Mouse (Mus musculus) bone marrow, adult 2 months (tissue): Measurements from ENCODE around the gene Rab2b. TPM values are rescaled to one million over a fixed set of nuclear protein-coding genes. Genes with fewer than 3 reads are reported as not detected.
A peak's percentile ranks its signal among the peaks of the same experiment; 100 is the strongest.
"Not testable (repeated sequence)": the region's sequence is repeated elsewhere in the genome, so short reads cannot be mapped to it uniquely, and the experiment has no call there.

ENCODE experiments used
- H3K27ac ChIP-seq: fragments of 200-500 bp; 2 replicates; pipeline ENCODE4 v1.5.1; 2012; ENCODE audit warnings: low read depth, mild to moderate bottlenecking, control low read depth, inconsistent platforms, low read length; ENCODE audit not compliant: control insufficient read depth, poor library complexity, insufficient read depth
- H3K4me1 ChIP-seq: fragments of 200-500 bp; 2 replicates; pipeline ENCODE4 v1.6.1; 2011; ENCODE audit warnings: low read length; ENCODE audit not compliant: control insufficient read depth, insufficient read depth
- H3K4me3 ChIP-seq: fragments of 200-500 bp; replicated peaks from 2 replicates; pipeline ENCODE3; 2011; ENCODE audit warnings: mild to moderate bottlenecking, low read depth, low read length, control low read depth; ENCODE audit not compliant: control insufficient read depth
- CTCF ChIP-seq: fragments of 200-500 bp; IDR thresholded peaks from 2 replicates; pipeline ENCODE4 v1.5.1; 2011; ENCODE audit warnings: low read length, control low read depth; ENCODE audit not compliant: control insufficient read depth, insufficient read depth
- POLR2A ChIP-seq: fragments of 200-500 bp; IDR thresholded peaks from 2 replicates; pipeline ENCODE4 v1.6.1; 2011; ENCODE audit warnings: low read depth, mild to moderate bottlenecking, control low read depth, low read length, borderline replicate concordance; ENCODE audit not compliant: control insufficient read depth
- WGBS: fragments of 180-500 bp; shearing (Covaris S2); methylation state at CpG from one replicate; pipeline ENCODE4 v1.1.7; 2018; 5-methylcytosine and 5-hydroxymethylcytosine counted together
- polyA plus RNA-seq: library from polyadenylated mRNA; stranded (reverse); fragments of >200 nt; gene quantifications from 2 replicates; pipeline ENCODE4 v1.2.4, GENCODE M21; 2011; ENCODE audit warnings: low replicate concordance; ENCODE audit not compliant: missing spikeins, insufficient read depth, insufficient read length

The Rab2b gene
- polyA plus RNA-seq, 1 experiment = 7.9 TPM

GRCm38 (mm10) chr14:52315283-52315780, 36.0 kb upstream of the Rab2b start:
- Histone ChIP-seq H3K4me3 (no peak overlapping the region), H3K4me1 (no peaks in the 10 kb centered on the region), H3K27ac (no peak overlapping the region)
- 35% methylated on average over 17 of the region's 17 CpGs for WGBS
- TF ChIP-seq CTCF = no peak
- TF ChIP-seq POLR2A = no peak

DNA sequence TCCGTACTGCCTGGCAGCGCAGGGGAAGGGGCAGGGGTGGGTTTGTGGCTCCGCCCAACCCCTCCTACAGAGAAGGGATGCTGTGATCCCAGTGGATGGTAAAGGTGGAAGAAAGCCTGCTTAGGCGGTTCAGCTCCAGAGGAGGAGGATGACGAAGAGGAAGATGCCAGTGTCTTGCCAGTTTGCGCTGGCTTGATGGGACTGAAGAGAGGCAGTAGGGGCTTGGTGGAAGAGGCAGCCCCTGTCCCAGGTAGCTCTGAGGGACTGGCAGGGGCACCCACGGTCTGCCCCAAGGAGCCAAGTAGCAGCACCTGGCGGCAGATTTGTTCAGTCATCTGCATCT, 35.4 kb upstream of the Rab2b start:
- TF ChIP-seq CTCF (no peak), POLR2A (no peak)
- WGBS = 70% methylated on average over 8 of the region's 8 CpGs
- Histone ChIP-seq H3K27ac (no peak overlapping the region), H3K4me1 (no peaks in the 10 kb centered on the region), H3K4me3 (no peak overlapping the region)

GRCm38 (mm10) chr14:52313931-52314807, 34.8 kb upstream of the Rab2b start:
- H3K4me3 ChIP-seq = peak overlapping the region; percentile 1
- TF ChIP-seq CTCF = no peak
- no peak for TF ChIP-seq POLR2A
- 56% methylated on average over 26 of the region's 26 CpGs for WGBS
- H3K4me1 ChIP-seq = no peaks in the 10 kb centered on the region
- H3K27ac ChIP-seq = no peak overlapping the region

DNA sequence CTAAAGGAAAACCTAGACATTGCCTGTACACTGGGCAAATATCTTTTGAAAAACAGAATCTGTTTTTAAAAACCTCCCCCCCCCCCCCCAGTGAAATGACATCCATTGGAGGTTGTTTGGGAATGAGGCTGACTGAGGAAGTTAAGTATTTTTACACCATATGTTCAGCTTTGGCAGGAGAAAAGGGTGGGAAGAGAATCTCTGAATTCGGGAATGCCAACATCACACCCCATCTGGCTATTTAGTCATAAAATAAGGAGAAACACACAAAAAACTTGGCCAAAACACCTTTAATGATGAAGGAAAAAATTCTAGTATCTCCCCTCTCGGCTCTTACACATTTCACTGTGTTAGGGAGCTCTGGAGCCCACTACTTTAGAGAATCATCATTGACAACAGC, 31.6 kb upstream of the Rab2b start:
- H3K4me1 ChIP-seq = peaks cover 1% of the 10 kb centered on the region; the same call in 1 of the 2 replicates
- 74% methylated on average over 2 of the region's 2 CpGs for WGBS

GRCm38 (mm10) chr14:52310343-52310742, 31.0 kb upstream of the Rab2b start:
- H3K4me1 ChIP-seq, H3K27ac ChIP-seq, H3K4me3 ChIP-seq: not testable (repeated sequence)
- WGBS = 85% methylated on average over 6 of the region's 6 CpGs

More for the DNA sequence above, 31.6 kb upstream of the Rab2b start:
- Histone ChIP-seq H3K27ac (no peak overlapping the region), H3K4me3 (no peak overlapping the region)
- TF ChIP-seq CTCF (no peak), POLR2A (no peak)

- WGBS = 75% methylated on average over 2 of the region's 2 CpGs
- Histone ChIP-seq H3K27ac (no peak overlapping the region), H3K4me3 (no peak overlapping the region), H3K4me1 (peaks cover 1% of the 10 kb centered on the region; the same call in 1 of the 2 replicates)
- no peak for TF ChIP-seq CTCF
- no peak for TF ChIP-seq POLR2A
These were observed 26.8 kb upstream of the Rab2b start for GRCm38 (mm10) chr14:52306100-52306499.

- peak within 1 kb of the TSS; percentile 94 for H3K4me3 ChIP-seq
- peaks cover 1% of the 10 kb centered on the region; the same call in 1 of the 2 replicates for H3K4me1 ChIP-seq
- peak within 1 kb of the TSS; percentile 88 for H3K27ac ChIP-seq
- under 1% methylated on average over 46 of the region's 46 CpGs for WGBS
- TF ChIP-seq POLR2A (peak; percentile 38; the same call in 1 of the 2 replicates), CTCF (no peak)
These were observed 25.4 kb upstream of the Rab2b start, which contains the start of gene Mettl3 for GRCm38 (mm10) chr14:52304644-52305271. Gene Mettl3, minus strand, starts transcription at chr14:52305128.

GRCm38 (mm10) chr14:52303517-52303916, 24.2 kb upstream of the Rab2b start:
- not testable (repeated sequence) for H3K4me1 ChIP-seq, H3K27ac ChIP-seq, H3K4me3 ChIP-seq
- WGBS = 82% methylated on average over 3 of the region's 3 CpGs
